Mouse (Mus musculus) forebrain, embryonic 13.5 days (tissue): Measurements from ENCODE around the gene Vcam1. TPM values are rescaled to one million over a fixed set of nuclear protein-coding genes. Genes with fewer than 3 reads are reported as not detected.
A peak's percentile ranks its signal among the peaks of the same experiment; 100 is the strongest.

Experiments
- ATAC-seq: fragments of 200-750 bp; cut with Nextera tagmentation; 2 replicates; pipeline ENCODE4 v1.8.0; 2017
- H3K27ac ChIP-seq: fragments of 300-500 bp; sonication (generic); 2 replicates; pipeline ENCODE4 v1.5.1; 2015; ENCODE audit warnings: inconsistent platforms, mild to moderate bottlenecking, moderate library complexity
- H3K27me3 ChIP-seq: fragments of 300-500 bp; sonication (generic); 2 replicates; pipeline ENCODE4 v1.6.1; 2015; ENCODE audit warnings: mild to moderate bottlenecking, inconsistent platforms
- H3K36me3 ChIP-seq: fragments of 300-500 bp; sonication (generic); 2 replicates; pipeline ENCODE4 v1.6.1; 2015; ENCODE audit warnings: mild to moderate bottlenecking, inconsistent platforms; ENCODE audit not compliant: poor library complexity, severe bottlenecking
- H3K4me1 ChIP-seq: fragments of 300-500 bp; sonication (generic); 2 replicates; pipeline ENCODE4 v1.6.1; 2015; ENCODE audit warnings: inconsistent platforms
- H3K4me2 ChIP-seq: fragments of 300-500 bp; sonication (generic); 2 replicates; pipeline ENCODE4 v1.6.1; 2015; ENCODE audit warnings: inconsistent platforms, mild to moderate bottlenecking, moderate library complexity
- H3K4me3 ChIP-seq: fragments of 300-500 bp; sonication (generic); 2 replicates; pipeline ENCODE4 v1.5.1; 2015; ENCODE audit warnings: mild to moderate bottlenecking, inconsistent platforms
- H3K9ac ChIP-seq: fragments of 300-500 bp; sonication (generic); 2 replicates; pipeline ENCODE4 v1.6.1; 2015; ENCODE audit warnings: mild to moderate bottlenecking, inconsistent platforms
- H3K9me3 ChIP-seq: fragments of 300-500 bp; sonication (generic); replicated peaks from 2 replicates; pipeline ENCODE4 v1.6.1; 2016; ENCODE audit warnings: inconsistent platforms
- WGBS: fragments of 180-500 bp; shearing (Covaris S2); methylation state at CpG from one replicate; pipeline ENCODE4 v1.1.7; 2015; 5-methylcytosine and 5-hydroxymethylcytosine counted together
- polyA plus RNA-seq: library from polyadenylated mRNA; unstranded; fragments of >200 nt; fragmentation: Nextera tagmentation; extraction: Ambion mirVana; gene quantifications from 2 replicates; pipeline ENCODE4 v1.2.1, GENCODE M21; 2015

The Vcam1 gene
- polyA plus RNA-seq, 1 experiment from 2014 or later, result 28.1 TPM

GRCm38 (mm10) chr3:116078490-116078889 is 51.0 kb downstream of the Vcam1 start:
- H3K4me1 ChIP-seq, result no peaks in the 10 kb centered on the region
- H3K9me3 ChIP-seq, result no peaks in the 10 kb centered on the region
- WGBS, result 76% methylated on average over 4 of the region's 4 CpGs
- H3K4me2 ChIP-seq, result no peak overlapping the region
- H3K4me3 ChIP-seq, result no peak overlapping the region
- no peak overlapping the region for H3K9ac ChIP-seq
- H3K27ac ChIP-seq, result no peak overlapping the region
- H3K27me3 ChIP-seq, result no peaks in the 10 kb centered on the region
- ATAC-seq, result no peak
- no peaks in the 10 kb centered on the region for H3K36me3 ChIP-seq

GRCm38 (mm10) chr3:116076739-116077138 is 52.7 kb downstream of the Vcam1 start:
- H3K4me1 ChIP-seq, result no peaks in the 10 kb centered on the region
- H3K4me2 ChIP-seq, result no peak overlapping the region
- H3K4me3 ChIP-seq, result no peak overlapping the region
- no peak for ATAC-seq
- no peaks in the 10 kb centered on the region for H3K27me3 ChIP-seq
- no peaks in the 10 kb centered on the region for H3K36me3 ChIP-seq
- H3K9me3 ChIP-seq, result no peaks in the 10 kb centered on the region
- H3K9ac ChIP-seq, result no peak overlapping the region
- H3K27ac ChIP-seq, result no peak overlapping the region
- 84% methylated on average over 2 of the region's 2 CpGs for WGBS

- no peak overlapping the region for H3K4me2 ChIP-seq
- H3K27ac ChIP-seq, result no peak overlapping the region
- no peaks in the 10 kb centered on the region for H3K9me3 ChIP-seq
- H3K4me1 ChIP-seq, result no peaks in the 10 kb centered on the region
- 84% methylated on average over 2 of the region's 2 CpGs for WGBS
- H3K9ac ChIP-seq, result no peak overlapping the region
- no peaks in the 10 kb centered on the region for H3K36me3 ChIP-seq
- ATAC-seq, result no peak
- no peaks in the 10 kb centered on the region for H3K27me3 ChIP-seq
- H3K4me3 ChIP-seq, result no peak overlapping the region
These were observed 56.9 kb downstream of the Vcam1 start for GRCm38 (mm10) chr3:116072584-116072983.

DNA sequence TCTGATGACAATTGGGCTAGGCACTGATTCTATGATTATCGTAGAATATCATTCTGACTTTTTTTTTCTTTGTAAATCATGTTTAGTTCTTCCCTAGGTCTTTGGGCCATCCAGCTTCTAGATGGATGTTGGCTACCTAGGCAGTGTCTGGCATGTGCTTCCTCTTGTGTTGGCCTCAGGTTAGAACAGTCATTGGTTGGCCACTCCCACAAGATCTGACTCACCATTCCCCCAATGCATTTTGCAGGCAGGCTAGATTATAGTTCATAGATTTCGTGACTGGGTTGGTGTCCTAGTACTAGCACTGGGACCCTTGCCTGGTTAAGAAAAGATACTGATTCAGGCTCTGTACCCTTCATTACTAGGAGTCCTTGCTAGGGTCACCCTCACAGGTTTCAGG is 67.3 kb downstream of the Vcam1 start:
- H3K4me2 ChIP-seq, result no peak overlapping the region
- no peak overlapping the region for H3K4me3 ChIP-seq
- 86% methylated on average over 2 of the region's 2 CpGs for WGBS
- no peaks in the 10 kb centered on the region for H3K4me1 ChIP-seq
- H3K27ac ChIP-seq, result no peak overlapping the region
- H3K9ac ChIP-seq, result no peak overlapping the region
- H3K9me3 ChIP-seq, result no peaks in the 10 kb centered on the region
- H3K27me3 ChIP-seq, result no peaks in the 10 kb centered on the region
- ATAC-seq, result no peak
- no peaks in the 10 kb centered on the region for H3K36me3 ChIP-seq

DNA sequence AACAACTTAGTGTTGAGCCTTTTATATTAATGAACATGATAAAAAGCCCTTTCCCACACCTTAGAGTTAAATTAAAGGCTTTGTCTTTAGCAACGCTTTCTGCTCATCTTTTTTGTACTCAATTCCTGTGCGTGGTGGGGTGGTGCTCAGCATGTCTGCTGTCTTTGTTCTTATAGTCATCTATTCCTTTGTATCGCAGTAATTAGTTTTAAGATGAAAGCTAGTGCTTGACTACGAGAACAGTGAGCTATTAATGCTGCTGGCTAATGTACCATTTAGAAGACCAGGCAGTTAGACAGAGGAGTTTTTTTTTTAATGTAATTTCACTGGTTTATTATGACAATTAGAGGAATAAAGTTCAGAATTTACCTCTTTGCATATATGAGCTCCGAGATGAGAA is 69.2 kb downstream of the Vcam1 start:
- Histone ChIP-seq H3K4me1 (no peaks in the 10 kb centered on the region), H3K9me3 (no peaks in the 10 kb centered on the region), H3K4me3 (no peak overlapping the region), H3K27ac (no peak overlapping the region), H3K9ac (no peak overlapping the region), H3K36me3 (no peaks in the 10 kb centered on the region), H3K4me2 (no peak overlapping the region), H3K27me3 (no peaks in the 10 kb centered on the region)
- 40% methylated on average over 5 of the region's 5 CpGs for WGBS
- ATAC-seq, result 0 out of 2 replicates have a peak, but pooled peaks have one; percentile 50

Other genes starting within 250 kb of the Vcam1 start
- 29.8 and 30.2 TPM in 2 replicates for gene Dph5, start 241.9 kb downstream of the Vcam1 start, polyA plus RNA-seq
- gene Slc30a7, start 122.3 kb downstream of the Vcam1 start, polyA plus RNA-seq, result 14.5 and 17.9 TPM in 2 replicates
- gene Extl2, start 122.2 kb downstream of the Vcam1 start, polyA plus RNA-seq, result 19.8 and 20.7 TPM in 2 replicates
- 3.8 and 4.3 TPM in 2 replicates for gene Gpr88, start 123.8 kb upstream of the Vcam1 start, polyA plus RNA-seq